Mouse (Mus musculus): ENCODE data around the gene Rab5c. TPM values are rescaled to one million over a fixed set of nuclear protein-coding genes. Genes with fewer than 3 reads are reported as not detected.

Gene Rab5c
- total RNA-seq, 2 experiments from 2014 or later, result 141 to 152 TPM

DNA sequence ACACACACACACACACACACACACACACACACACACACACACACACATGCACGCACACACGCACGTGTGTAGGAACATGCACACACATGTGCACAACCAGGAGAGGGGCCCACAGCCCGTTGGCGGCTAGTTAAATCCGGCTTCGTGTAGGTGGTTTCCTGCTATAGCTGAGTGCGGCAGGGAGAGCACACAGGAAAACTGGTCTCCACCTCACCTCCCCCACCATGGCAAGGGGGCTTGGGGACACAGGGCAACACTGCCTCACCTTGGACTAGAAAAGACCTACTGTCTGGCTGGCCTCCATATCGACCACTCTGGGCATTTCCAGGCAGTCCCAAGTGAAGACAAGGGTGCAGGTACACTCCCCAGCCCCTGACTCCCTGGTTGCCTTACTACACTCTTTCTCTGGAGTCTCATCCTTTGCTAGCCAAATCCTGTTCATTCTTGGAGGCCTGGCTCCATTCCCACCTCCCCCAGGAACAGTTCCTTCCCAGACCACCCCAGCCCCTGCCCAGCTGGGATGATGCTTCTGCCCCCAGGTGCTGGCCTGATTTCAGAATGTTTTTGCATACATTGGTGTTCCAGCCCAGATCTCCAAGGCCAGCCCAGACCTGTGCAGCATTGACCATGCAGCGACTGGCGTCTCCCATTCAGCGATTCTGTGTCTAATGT lies 16.1 kb upstream of the Rab5c start:
- DNase-seq (ENCODE audit: extremely low spot score in 1 of 2, low spot score in 1 of 2), result no peak

DNA sequence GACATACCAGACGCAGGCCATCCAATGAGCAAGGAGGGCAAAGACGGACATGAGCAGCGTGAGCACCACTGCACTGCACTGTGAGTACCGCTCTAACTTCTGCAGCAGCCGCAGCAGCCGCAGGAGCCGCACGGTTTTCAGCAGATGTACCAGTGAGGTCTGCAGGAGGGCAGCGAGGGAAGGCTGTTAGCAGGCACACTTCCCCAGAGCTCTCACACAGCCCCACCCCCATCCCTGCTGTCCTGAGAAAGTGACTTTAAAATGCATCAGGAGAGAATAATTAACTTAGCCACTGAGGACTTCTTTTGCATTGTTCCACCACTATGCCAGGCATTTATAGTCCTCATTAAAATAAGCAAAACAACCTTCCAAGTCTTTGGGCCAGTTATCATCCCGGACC lies 14.3 kb upstream of the Rab5c start:
- no peak for DNase-seq (ENCODE audit: extremely low spot score in 1 of 2, low spot score in 1 of 2)

DNA sequence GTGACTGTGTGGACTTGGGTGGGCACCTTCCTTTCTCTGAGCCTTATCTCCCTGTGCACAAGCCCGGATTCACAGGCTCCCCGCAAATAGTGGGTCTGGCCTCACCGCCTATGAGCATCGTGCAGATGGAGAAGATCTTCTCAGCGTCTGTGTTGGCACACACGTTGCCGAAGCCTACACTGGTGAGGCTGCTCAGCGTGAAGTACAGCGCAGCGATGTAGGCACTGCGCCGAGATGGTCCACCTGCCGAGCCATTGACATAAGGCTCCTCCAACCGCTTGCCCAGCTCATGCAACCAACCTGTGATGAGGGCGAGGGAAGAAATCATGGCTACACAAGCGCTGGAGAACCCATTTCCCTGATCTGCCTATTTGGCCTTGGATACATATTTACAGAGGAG lies 12.1 kb upstream of the Rab5c start:
- no peak for DNase-seq (ENCODE audit: extremely low spot score in 1 of 2, low spot score in 1 of 2)

DNA sequence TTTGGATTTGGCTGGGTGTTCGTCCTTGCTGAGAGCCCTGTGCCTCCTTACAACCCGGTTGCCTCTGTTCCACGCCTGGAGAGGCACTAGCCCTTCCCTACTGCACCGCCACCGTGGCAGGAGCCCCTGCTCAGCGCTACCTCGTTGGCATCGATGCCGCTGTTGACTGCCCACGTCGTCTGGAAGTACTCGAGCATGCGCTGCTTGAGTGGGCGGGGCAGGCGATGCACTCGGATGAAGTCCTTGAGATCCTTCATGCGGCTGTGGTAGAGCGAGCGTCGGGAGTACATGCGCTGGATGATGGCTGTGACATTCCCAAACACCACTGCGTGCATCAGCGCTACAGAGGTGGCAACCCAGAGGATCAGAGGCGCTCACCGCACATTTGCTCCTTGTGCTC lies 11.5 kb upstream of the Rab5c start:
- DNase-seq (ENCODE audit: extremely low spot score in 1 of 2, low spot score in 1 of 2), result no peak

DNA sequence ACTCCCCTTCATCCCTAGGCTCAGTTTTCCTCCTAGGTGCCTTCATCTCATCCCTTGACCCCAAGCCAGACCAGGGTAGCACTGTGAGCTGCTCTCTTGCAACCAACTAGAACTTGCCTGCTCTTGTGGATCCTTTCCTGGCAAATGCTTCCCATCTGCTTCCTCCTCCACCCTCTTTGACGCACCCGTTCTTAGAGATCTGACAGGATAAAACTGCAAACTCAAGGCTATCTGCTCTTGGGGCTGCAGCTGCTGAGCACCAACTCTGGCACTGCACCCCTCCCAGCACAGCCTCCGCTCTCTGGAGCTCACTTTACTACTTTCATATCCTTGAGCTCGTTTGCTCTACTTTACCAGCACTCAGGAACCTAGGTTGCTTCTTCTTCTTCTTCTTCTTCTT lies 10.6 kb upstream of the Rab5c start:
- DNase-seq (ENCODE audit: extremely low spot score in 1 of 2, low spot score in 1 of 2), result no peak

DNA sequence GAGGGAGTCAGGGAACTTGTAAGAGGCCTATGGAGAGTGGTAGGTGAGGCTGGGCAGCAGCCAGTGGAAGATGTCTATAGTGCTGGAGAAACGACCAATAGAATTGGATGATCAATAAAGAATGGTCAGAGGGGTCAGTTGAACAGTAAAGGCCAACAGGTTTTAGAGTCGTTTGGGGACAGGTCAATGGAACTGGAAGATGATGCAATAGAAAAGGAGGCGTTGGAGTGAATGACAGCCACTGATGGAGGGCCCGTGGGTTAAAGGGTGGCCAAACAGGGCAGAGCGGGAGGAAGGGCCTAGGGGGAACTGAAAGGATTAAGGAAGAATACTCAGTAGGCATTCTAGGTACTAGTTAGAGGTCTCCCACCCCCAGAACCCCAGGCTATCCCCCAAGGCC lies 9.1 kb upstream of the Rab5c start:
- DNase-seq (ENCODE audit: extremely low spot score in 1 of 2, low spot score in 1 of 2), result no peak

DNA sequence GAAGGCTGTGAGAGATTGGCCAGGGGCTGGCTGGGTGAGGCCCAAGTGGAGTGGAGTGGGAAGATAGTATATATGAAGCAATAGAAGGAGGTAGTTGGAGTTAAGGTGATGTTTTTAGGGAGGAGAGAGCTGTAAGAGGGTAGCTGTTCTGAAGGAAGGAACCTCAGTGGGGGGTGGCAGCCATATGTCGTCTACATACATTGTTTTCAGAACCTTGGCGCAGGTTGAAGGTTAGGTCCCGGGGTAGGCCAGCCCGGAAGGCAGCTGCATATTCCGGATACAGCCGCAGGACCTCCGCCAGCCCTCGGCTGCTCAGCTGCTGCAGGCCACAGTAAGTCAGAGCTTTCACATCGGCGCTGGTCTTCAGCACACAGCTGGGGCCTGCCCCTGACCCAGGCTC lies 8.5 kb upstream of the Rab5c start:
- no peak for DNase-seq (ENCODE audit: extremely low spot score in 1 of 2, low spot score in 1 of 2)

DNA sequence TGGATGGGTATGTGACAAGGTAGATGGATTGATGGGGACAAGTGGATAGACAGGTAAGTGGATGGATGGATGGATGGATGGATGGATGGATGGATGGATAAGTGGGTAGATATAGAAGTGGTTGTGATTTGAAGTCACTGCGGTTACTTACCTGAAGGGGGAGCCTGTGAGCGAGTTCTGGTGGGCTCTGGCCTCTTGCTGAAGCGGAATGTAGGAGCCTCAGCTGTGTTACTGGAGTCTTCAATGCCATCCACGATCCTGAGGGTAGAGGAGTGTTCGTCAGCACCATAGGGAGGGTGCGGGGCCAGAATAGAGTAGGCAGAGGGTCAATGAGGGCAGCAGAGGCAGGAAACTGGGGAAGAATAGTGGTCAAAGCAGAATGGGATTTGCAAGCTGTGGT lies 7.1 kb upstream of the Rab5c start:
- peak; percentile 29 to 58 for DNase-seq (ENCODE audit: extremely low spot score in 1 of 2, low spot score in 1 of 2)

DNA sequence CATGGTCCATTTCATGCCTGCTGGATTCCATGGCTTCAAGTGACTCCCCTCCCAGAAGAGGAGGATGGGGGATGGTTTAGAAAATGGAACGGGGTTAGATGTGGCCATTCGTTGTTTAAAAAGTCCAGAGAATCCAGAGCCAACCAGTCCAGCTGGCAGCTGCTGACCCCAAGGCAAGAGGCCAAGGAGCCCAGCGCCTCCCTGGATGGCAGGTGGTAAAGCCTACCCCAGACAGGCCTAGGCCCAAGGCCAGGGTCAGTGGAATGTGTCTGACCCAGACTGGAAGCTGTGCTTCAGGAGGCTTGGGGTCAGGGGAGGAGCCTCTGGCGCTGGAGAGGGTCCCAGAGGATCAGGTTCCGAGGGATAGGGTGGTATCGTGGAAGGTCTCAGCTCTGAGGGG lies 3.3 kb upstream of the Rab5c start:
- no peak for DNase-seq (ENCODE audit: extremely low spot score in 1 of 2, low spot score in 1 of 2)

DNA sequence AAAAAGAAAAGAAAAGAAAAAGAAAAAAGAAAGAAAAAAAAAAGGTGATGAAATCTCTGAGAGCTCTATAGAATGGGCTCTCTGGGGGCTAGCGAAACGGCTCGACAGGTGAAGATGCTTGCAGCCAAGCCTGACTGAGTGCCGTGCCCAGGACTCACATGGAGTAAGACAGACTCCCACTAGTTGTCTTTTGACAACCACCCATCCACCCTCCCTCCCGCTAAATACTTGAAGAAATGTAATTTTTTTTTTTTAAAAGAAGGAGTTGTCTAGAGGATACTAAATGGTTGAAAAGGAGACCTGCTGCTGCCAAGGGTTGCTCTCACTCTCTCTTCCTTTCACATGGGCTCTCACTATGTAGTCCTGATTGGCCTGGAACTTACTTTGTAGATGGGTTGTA lies 734 bp upstream of the Rab5c start:
- no peak for DNase-seq (ENCODE audit: extremely low spot score in 1 of 2, low spot score in 1 of 2)

DNA sequence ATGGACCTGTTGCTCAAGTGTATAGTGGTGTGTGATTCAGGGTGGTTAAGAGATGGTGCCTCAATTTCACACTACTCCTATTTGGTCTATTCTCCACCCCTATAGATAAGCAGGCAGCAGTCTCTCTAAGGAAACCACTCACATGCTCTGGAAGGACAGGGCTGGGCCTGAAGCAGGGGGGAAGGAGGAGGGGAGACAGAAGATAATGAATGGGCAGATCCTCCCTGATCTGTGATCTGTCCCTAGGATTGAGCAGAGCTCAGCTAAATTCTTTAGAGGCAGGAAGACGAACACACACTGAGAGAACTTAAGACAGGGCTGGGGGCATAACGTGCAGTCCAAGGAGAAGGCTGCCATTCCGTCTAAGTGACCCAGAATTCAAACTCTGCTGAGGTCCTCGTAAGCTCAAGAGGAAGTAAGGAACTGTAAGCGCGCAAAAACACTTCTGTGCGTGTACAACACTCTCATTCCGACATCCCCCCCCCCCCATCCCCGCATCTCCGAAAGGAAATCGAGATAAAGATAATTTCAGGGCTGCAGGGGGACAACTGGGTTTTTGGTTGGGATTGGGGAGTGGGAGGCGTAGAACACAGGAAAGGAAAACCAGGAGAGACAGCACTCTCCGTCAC lies 796 bp downstream of the Rab5c start:
- DNase-seq (ENCODE audit: extremely low spot score in 1 of 2, low spot score in 1 of 2), result no peak

DNA sequence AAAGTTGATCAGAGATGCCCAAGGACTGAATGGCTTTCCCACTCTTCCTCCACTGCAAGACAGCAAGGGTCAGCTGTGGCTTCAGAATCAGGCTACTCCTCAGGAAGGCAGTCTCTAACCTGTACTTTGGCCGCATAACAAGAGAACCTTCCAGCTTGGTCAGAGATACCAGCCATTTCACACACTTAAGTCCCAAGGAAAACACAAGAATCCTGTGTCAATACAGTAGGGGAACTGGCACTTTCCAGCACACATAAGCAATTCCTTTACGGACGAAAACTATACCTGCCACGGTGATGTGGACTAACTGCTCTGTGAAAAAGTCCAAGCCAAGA lies 1.3 kb downstream of the Rab5c start:
- DNase-seq (ENCODE audit: extremely low spot score in 1 of 2, low spot score in 1 of 2), result no peak

DNA sequence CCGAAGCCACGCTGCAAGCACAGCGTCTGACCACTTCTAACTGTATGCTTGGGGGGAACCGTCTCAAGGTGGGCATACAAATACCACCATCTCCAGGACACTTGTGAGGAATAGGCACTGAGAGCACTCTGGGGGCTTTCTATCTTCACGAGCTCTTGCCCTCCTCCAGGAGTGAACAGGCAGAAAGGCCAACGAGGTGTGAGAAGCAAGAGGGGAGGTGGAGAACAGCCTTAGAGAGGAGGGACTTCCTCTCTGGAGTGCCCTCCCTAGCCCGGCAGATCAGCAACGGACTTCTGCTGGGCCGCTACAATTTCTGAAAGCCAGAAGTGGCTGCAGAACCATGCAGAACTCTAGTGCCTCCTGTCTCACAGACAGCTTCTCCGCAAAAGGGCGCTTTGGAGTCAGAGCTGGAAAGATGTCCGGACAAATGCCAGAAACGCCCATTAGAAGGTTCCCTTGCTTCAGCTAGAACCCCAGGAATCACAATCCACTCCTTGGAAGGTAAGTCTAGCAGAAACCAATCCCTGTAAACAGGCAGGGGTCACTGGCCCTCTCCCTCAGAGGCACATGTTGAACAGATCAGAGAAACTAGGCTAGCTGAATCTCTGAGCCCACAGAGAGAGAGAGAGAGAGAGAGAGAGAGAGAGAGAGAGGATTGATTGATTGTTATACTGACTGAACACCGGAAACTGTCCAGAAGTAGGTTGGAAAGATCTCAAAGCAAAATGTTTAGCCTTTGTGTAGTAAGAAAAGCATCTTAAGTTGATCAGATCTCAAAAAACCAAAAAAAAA lies 1.9 kb downstream of the Rab5c start:
- DNase-seq (ENCODE audit: extremely low spot score in 1 of 2, low spot score in 1 of 2), result no peak

DNA sequence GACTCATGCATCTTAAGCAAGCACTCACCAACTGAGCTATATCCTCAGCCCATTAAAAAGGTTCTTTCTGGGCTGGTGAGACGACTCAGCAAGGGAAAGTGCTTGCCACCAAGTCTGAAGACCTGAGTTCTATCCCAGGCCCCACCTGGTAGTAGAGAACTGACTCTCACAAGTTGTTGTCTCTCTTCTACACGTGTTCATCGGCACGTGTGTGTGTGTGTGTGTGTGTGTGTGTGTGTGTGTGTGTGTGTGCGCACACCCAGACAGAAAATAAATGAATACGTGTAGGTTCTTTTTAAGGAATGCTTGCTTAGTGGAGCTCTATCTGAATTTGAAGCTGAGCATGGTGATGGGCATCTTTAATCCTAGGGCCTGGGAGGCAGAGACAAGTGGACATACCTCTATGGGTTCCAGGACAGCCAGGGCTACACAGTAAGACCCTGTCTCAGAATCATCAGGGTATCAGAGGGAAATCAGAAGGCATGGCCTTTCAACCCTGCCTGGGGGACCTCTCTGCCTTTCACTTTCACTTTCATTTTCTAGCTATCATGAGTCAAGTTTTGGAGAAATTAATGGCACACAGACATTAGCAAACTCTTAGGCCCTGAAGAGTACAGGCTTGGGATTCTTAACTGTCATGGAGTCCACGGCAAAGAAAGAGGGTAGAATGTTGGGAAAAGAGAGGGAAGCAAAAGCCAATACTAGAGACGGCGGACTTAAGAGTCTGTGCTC lies 2.7 kb downstream of the Rab5c start:
- no peak for DNase-seq (ENCODE audit: extremely low spot score in 1 of 2, low spot score in 1 of 2)

DNA sequence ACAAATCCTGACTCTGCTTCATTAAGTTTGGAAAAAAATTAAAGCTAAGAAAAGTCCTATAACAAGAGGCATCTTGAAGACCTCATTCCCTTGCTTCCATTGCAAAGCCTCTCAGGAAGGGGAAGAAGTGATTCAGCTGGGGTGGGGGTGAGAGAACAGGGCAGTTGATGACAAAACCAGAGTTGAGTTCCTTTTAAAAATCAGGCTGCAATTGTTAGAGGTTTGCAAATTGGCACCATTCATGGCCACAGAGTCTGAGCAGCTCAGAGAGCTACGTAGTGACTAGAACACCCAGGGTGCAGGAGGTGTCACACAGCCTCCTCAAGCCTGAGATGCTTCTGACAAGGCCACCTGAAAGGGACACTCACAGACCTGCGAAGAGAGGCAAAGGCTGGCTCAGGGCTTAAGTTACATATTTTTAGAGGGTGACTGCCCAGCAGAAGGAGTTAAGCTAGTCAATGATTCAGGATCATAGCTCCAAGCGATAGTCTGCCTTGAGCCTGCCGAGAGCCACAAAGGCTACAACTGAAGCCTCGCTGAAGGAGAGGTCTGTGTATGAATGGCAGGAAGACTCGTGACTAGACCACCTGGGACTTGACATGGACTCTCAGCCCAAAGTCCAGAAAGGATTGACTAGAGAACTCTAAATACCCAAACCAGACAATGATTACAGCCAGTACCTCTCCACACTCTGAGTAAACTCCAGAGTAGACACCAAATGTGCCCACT lies 7.4 kb downstream of the Rab5c start:
- DNase-seq (ENCODE audit: extremely low spot score in 1 of 2, low spot score in 1 of 2), result no peak

DNA sequence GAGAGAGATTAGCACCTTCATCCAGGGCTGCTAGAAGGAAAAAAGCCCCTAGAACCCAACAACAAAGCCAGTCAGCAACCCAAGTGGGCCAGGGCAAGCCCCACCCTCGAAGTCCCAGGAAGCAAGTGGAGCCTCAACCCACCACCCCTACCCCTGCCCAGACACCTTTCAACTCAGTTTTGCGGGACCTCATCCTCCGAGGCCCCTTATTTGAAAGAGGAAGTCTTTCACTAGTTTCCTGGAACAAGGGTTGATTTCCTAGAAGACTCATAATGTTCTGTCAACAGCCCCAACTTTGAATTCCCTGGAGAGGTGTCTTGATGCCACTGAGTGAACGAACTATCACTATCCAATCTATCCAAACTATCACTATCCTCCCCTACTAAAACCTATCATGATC lies 8.0 kb downstream of the Rab5c start:
- no peak for DNase-seq (ENCODE audit: extremely low spot score in 1 of 2, low spot score in 1 of 2)

DNA sequence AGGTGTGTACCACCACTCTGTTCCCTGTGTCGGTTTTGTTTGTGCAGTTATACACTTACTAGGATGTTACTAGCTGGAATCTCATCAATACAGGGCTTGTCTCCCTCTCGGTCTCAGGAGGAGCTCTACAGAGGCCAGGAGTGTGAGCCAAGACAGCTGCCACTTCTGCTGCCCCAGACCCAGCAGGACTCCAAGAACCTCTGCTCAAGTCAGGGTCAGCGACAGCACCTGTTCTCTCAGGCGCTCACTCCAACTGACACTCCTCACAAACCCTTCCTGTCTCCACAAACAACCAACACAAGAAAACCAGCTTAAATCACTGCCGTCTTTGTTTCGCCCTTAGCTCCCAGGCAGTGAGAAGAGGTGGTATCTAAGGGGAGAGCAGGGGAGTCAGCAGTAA lies 9.4 kb downstream of the Rab5c start:
- DNase-seq (ENCODE audit: extremely low spot score in 1 of 2, low spot score in 1 of 2), result no peak

DNA sequence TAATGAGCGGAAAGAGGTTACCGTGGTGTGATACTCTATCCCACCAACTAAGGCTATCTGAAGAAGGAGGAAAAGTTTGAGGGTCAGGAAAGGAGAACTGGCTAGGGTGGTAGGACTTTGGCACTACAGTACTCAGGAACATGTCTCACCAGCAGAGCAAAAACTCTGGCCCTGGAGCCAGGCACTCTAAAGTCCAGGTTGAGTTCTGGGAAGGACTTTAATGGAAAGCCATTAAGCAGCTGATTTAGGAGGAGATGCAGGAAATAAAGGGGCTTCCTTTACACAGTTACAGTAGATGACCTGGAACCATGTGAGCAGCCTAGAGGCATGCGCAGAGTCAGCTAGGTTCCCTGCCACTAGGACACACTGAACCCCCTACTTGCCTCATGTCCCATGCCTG lies 10.8 kb downstream of the Rab5c start:
- no peak for DNase-seq (ENCODE audit: extremely low spot score in 1 of 2, low spot score in 1 of 2)

DNA sequence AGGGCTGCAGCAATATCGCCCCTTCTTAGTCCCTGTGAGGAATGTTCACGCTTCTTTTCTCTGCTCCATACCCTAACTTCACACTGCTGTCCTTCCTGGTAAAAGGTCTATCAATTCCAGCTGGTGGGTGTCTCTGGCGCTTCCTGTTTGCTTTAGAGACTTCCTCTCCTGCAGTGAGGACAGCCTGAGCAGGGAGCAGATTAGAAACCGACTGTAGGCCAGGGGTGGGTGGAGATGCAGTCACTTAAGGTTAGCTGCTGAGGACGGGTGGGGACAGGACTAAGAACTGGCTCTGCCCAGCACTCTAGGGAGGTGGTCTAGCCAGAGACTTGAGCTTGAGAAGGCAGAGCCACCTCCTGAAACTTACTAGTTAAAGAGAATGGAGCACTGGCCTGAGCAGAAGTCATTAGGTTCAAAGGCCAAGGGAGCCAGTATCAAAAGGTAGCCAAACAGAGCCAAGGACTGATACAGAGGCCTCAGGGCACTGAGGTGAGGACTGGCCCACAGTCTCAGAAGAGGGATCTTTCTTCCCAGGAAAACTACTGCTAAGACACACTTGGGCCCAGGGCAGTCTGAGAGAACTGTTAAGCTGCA lies 13.0 kb downstream of the Rab5c start:
- DNase-seq (ENCODE audit: extremely low spot score in 1 of 2, low spot score in 1 of 2), result no peak

DNA sequence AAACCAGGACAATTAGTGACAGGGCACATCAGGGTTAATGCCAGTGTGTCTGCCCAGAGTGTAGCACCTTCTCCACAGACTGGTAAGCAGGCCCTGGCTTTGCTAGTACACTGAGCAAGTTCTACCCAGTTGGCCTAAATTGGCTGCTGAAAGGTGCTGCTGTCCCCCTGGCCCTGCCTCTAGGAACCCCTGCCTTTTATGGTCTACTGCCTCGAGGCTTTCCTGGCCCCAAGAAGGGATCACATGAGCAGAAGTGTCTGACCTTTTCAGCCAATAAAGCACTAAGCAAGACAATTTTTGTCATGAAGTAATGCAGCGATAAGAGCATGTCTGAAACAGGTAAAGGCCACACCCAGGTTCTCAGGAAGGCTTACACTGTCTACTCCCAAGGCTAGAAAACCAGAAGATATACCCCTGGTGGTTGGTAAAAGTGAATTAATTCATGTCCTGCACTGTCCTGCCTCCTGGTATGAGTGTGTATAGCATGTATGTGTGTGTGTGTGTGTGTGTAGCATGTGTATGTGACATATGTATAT lies 15.5 kb downstream of the Rab5c start:
- DNase-seq (ENCODE audit: extremely low spot score in 1 of 2, low spot score in 1 of 2), result no peak
